Mouse (Mus musculus) CH12.LX (cell line): ENCODE measurements around the gene Hsd17b7. TPM values are rescaled to one million over a fixed set of nuclear protein-coding genes. Genes with fewer than 3 reads are reported as not detected.
"Not testable (repeated sequence)": the region's sequence is repeated elsewhere in the genome, so short reads cannot be mapped to it uniquely, and the experiment has no call there.

Experiments used
- DNase-seq: peaks from one replicate; pipeline ENCODE4 v3.0.0-alpha.2; 2013; ENCODE audit errors: extremely low read depth
- H3K27ac ChIP-seq: 2 replicates; pipeline ENCODE4 v1.5.1; 2012; ENCODE audit warnings: low read depth, mild to moderate bottlenecking, control low read depth, moderate library complexity; ENCODE audit not compliant: insufficient read depth
- H3K27me3 ChIP-seq: replicated peaks from 2 replicates; pipeline ENCODE3; 2012; ENCODE audit warnings: inconsistent platforms
- H3K36me3 ChIP-seq, 2 experiments: replicated peaks in 1 of 2; 2 replicates each; pipeline versions ENCODE3 to v1.6.1; 2012; ENCODE audit warnings: inconsistent platforms in 1 of 2, low read length in 1 of 2, mild to moderate bottlenecking in 1 of 2, mixed read lengths in 1 of 2, moderate library complexity in 1 of 2; ENCODE audit not compliant: control insufficient read depth in 1 of 2, insufficient read depth in 1 of 2
- H3K4me1 ChIP-seq, 2 experiments: 2 replicates each; pipeline ENCODE4 v1.6.1; 2012; ENCODE audit warnings: inconsistent platforms in 1 of 2, moderate library complexity in 1 of 2; ENCODE audit not compliant: insufficient read depth in 2 of 2, control insufficient read depth in 1 of 2
- H3K4me2 ChIP-seq: 2 replicates; pipeline ENCODE4 v1.6.1; 2012; ENCODE audit warnings: low read depth, mild to moderate bottlenecking, control low read depth; ENCODE audit not compliant: poor library complexity, insufficient read depth, severe bottlenecking
- H3K4me3 ChIP-seq, 3 experiments: fragments of 150-350 bp in 1 of 3; sonication (generic) in 1 of 3; replicated peaks in 1 of 3; 2 replicates each; pipeline versions ENCODE3 to v1.5.1; 2011 to 2012; ENCODE audit warnings: low read depth in 2 of 3, low read length in 2 of 3, mild to moderate bottlenecking in 2 of 3, moderate library complexity in 2 of 3, control low read depth in 1 of 3, improper control_type of control experiment in 1 of 3, inconsistent platforms in 1 of 3, mixed read lengths in 1 of 3; ENCODE audit not compliant: poor library complexity in 1 of 3
- H3K79me2 ChIP-seq: replicated peaks from 2 replicates; pipeline ENCODE4 v1.6.1; 2012; ENCODE audit warnings: mild to moderate bottlenecking, moderate library complexity; ENCODE audit not compliant: control insufficient read depth, poor library complexity, insufficient read depth, severe bottlenecking; ENCODE audit errors: extremely low read depth
- H3K9ac ChIP-seq: 2 replicates; pipeline ENCODE4 v1.6.1; 2012; ENCODE audit warnings: low read depth, mild to moderate bottlenecking, control low read depth, moderate library complexity; ENCODE audit not compliant: insufficient read depth
- H3K9me3 ChIP-seq: replicated peaks from 2 replicates; pipeline ENCODE3; 2012; ENCODE audit warnings: low read length, inconsistent platforms, mixed read lengths
- CHD2 ChIP-seq: IDR thresholded peaks from 2 replicates; pipeline ENCODE4 v1.6.1; 2011; ENCODE audit warnings: low read length, improper control_type of control experiment
- JUN ChIP-seq: IDR thresholded peaks from 2 replicates; pipeline ENCODE4 v1.6.1; 2011; ENCODE audit warnings: low read depth, mild to moderate bottlenecking, low read length, improper control_type of control experiment, moderate library complexity; ENCODE audit not compliant: insufficient read depth
- JUND ChIP-seq: conservative IDR thresholded peaks from 2 replicates; pipeline ENCODE4 v1.6.1; 2011; ENCODE audit warnings: low read depth, low read length, improper control_type of control experiment
- MAFK ChIP-seq: IDR thresholded peaks from 2 replicates; pipeline ENCODE4 v1.6.1; 2011; ENCODE audit warnings: low read length, improper control_type of control experiment; ENCODE audit not compliant: insufficient replicate concordance
- MAX ChIP-seq: IDR thresholded peaks from 2 replicates; pipeline ENCODE4 v1.6.1; 2011; ENCODE audit warnings: low read length, improper control_type of control experiment
- MAZ ChIP-seq: IDR thresholded peaks from 2 replicates; pipeline ENCODE4 v1.6.1; 2012; ENCODE audit warnings: low read depth, mild to moderate bottlenecking, inconsistent platforms, low read length, improper control_type of control experiment, moderate library complexity
- MEF2A ChIP-seq: IDR thresholded peaks from 2 replicates; pipeline ENCODE4 v1.6.1; 2014; ENCODE audit warnings: low read depth, mild to moderate bottlenecking, inconsistent platforms, low read length, improper control_type of control experiment, borderline replicate concordance
- MYC ChIP-seq: IDR thresholded peaks from 2 replicates; pipeline ENCODE4 v1.6.1; 2011; ENCODE audit warnings: low read depth, mild to moderate bottlenecking, improper control_type of control experiment, low read length
- NRF1 ChIP-seq: IDR thresholded peaks from 2 replicates; pipeline ENCODE4 v1.6.1; 2014; ENCODE audit warnings: low read depth, mild to moderate bottlenecking, inconsistent platforms, low read length, improper control_type of control experiment, moderate library complexity
- SIN3A ChIP-seq: IDR thresholded peaks from 2 replicates; pipeline ENCODE4 v1.6.1; 2012; ENCODE audit warnings: low read length, improper control_type of control experiment, inconsistent platforms
- SMC3 ChIP-seq: IDR thresholded peaks from 2 replicates; pipeline ENCODE4 v1.6.1; 2011; ENCODE audit warnings: low read depth, low read length, improper control_type of control experiment
- USF2 ChIP-seq: conservative IDR thresholded peaks from 2 replicates; pipeline ENCODE4 v1.6.1; 2011; ENCODE audit warnings: low read depth, low read length, improper control_type of control experiment
- ZNF384 ChIP-seq: IDR thresholded peaks from 2 replicates; pipeline ENCODE4 v1.6.1; 2012; ENCODE audit warnings: low read depth, low read length, improper control_type of control experiment, inconsistent platforms
- dilution Hi-C: fragments of 300-500 bp; cut with MboI; formaldehyde crosslinking; loops from 2 replicates; pipeline ENCODE4 v1.14.3; 2020; ENCODE audit warnings: low sequenced_read_pairs; ENCODE audit not compliant: extremely low pct_unique_long_range_greater_than_20kb, extremely low pct_ligation_motif_present
- in situ Hi-C: fragments of 300-500 bp; cut with MboI; formaldehyde crosslinking; loops from 3 replicates; pipeline ENCODE4 v1.14.3; 2019; ENCODE audit warnings: low sequenced_read_pairs, low pct_ligation_motif_present, low pct_unique_long_range_greater_than_20kb, mixed read lengths
- polyA plus RNA-seq: library from polyadenylated mRNA; unstranded; fragments of >175 nt; gene quantifications from 2 replicates; pipeline ENCODE4 v1.2.1, GENCODE M21; 2012; ENCODE audit warnings: low read depth; ENCODE audit not compliant: insufficient read length
- total RNA-seq, 2 experiments: library from RNA; depleted of rRNA; stranded (reverse); fragments of 300-350 nt in 1 of 2; fragments of >200 nt in 1 of 2; gene quantifications; 2 replicates each; pipeline ENCODE4 v1.2.3; 2012 to 2014

Hsd17b7 gene
- total and polyA plus RNA-seq, 3 experiments, result 7.5 to 29.7 (median 13.9) TPM

- no peak for TF ChIP-seq USF2
- TF ChIP-seq JUND, result no peak
- no peak for TF ChIP-seq NRF1
- TF ChIP-seq CHD2, result no peak
- no peak for TF ChIP-seq JUN
- no peak for TF ChIP-seq SIN3A
- TF ChIP-seq MAX, result peak; percentile 52; the same call in 1 of the 2 replicates
- TF ChIP-seq MAFK, result 0 out of 2 replicates have a peak, but pooled peaks have one; percentile 50
- TF ChIP-seq ZNF384, result no peak
Observed at GRCm38 (mm10) chr1:170005297-170005696, 36.3 kb upstream of the Hsd17b7 start (continued).

- H3K79me2 ChIP-seq, dilution Hi-C loops, H3K27ac ChIP-seq, H3K9ac ChIP-seq, H3K4me3 ChIP-seq, H3K9me3 ChIP-seq, H3K27me3 ChIP-seq, in situ Hi-C loops, H3K4me2 ChIP-seq, H3K36me3 ChIP-seq, H3K4me1 ChIP-seq, DNase-seq: not testable (repeated sequence)
Observed at GRCm38 (mm10) chr1:169993901-169994300, 24.9 kb upstream of the Hsd17b7 start.

- Histone ChIP-seq H3K9me3 (peaks cover 7% of the 10 kb centered on the region), H3K27me3 (no peaks in the 10 kb centered on the region), H3K4me1 (peaks cover 0 to 4% of the 10 kb centered on the region in 2 experiments; a peak in 1 of 4 replicates), H3K9ac (no peak overlapping the region), H3K79me2 (no peaks in the 10 kb centered on the region), H3K36me3 (no peaks in the 10 kb centered on the region), H3K4me3 (no peak overlapping the region), H3K4me2 (no peak overlapping the region), H3K27ac (no peak overlapping the region)
- no peak for TF ChIP-seq SMC3
- no peak for TF ChIP-seq SIN3A
- TF ChIP-seq MEF2A, result no peak
- TF ChIP-seq MAX, result no peak
- TF ChIP-seq MAZ, result no peak
- no peak for TF ChIP-seq MAFK
- no peak for TF ChIP-seq MYC
- dilution Hi-C loops, result no loop called here
- no peak for DNase-seq
- in situ Hi-C loops, result no loop called here
Observed at GRCm38 (mm10) chr1:169986166-169986565, 17.1 kb upstream of the Hsd17b7 start.
